Mouse (Mus musculus): ENCODE results near the gene Plxna3. TPM values are rescaled to one million over a fixed set of nuclear protein-coding genes. Genes with fewer than 3 reads are reported as not detected.
A peak's percentile ranks its signal among the peaks of the same experiment; 100 is the strongest.
"Not testable (repeated sequence)": the region's sequence is repeated elsewhere in the genome, so short reads cannot be mapped to it uniquely, and the experiment has no call there.

Plxna3 gene
- polyA plus RNA-seq, 1 experiment from 2014 or later: 25.3 TPM

- Histone ChIP-seq H3K4me1 (0 out of 2 replicates have a peak, but pooled peaks cover 4% of the 10 kb centered on the region), H3K9ac (peak within 1 kb of the TSS; percentile 79), H3K27me3 (no peaks in the 10 kb centered on the region; the same call in 1 of the 2 replicates), H3K9me3 (no peaks in the 10 kb centered on the region), H3K27ac (peak within 1 kb of the TSS; percentile 61; the same call in 1 of the 2 replicates), H3K36me3 (peaks cover 41% of the 10 kb centered on the region), H3K4me2 (replicated peaks) (peak within 1 kb of the TSS; percentile 71), H3K4me3 (peak within 1 kb of the TSS; percentile 63)
- WGBS: 18% methylated on average over 58 of the region's 59 CpGs
- ATAC-seq (ENCODE audit: low FRiP score, low read depth): peak; percentile 97
Measured at GRCm38 (mm10) chrX:74312540-74313464, 16.1 kb upstream of the Plxna3 start, which contains the start of gene Fam50a. Gene Fam50a, plus strand, starts transcription at chrX:74313033.

GRCm38 (mm10) chrX:74329215-74329671, 377 bp downstream of the Plxna3 start:
- Histone ChIP-seq H3K36me3 (peaks cover 8% of the 10 kb centered on the region; the same call in 1 of the 2 replicates), H3K9me3 (no peaks in the 10 kb centered on the region), H3K27ac (no peak overlapping the region; the same call in 1 of the 2 replicates), H3K4me2 (replicated peaks) (peak overlapping the region; percentile 73), H3K9ac (peak overlapping the region; percentile 70), H3K4me1 (peaks cover 16% of the 10 kb centered on the region), H3K4me3 (peak overlapping the region; percentile 51), H3K27me3 (no peaks in the 10 kb centered on the region)
- WGBS: 33% methylated on average over 10 of the region's 10 CpGs
- ATAC-seq (ENCODE audit: low FRiP score, low read depth): peak; percentile 20

GRCm38 (mm10) chrX:74330166-74330930, 1.5 kb downstream of the Plxna3 start:
- Histone ChIP-seq H3K4me2 (replicated peaks) (peak overlapping the region; percentile 73), H3K27ac (peak overlapping the region; percentile 33; the same call in 1 of the 2 replicates), H3K9ac (peak overlapping the region; percentile 70), H3K36me3 (peaks cover 18% of the 10 kb centered on the region), H3K4me3 (peak overlapping the region; percentile 51), H3K4me1 (peaks cover 16% of the 10 kb centered on the region), H3K27me3 (no peaks in the 10 kb centered on the region), H3K9me3 (no peaks in the 10 kb centered on the region)
- ATAC-seq (ENCODE audit: low FRiP score, low read depth): no peak
- 55% methylated on average over 2 of the region's 2 CpGs for WGBS

- Histone ChIP-seq H3K27me3 (no peaks in the 10 kb centered on the region), H3K4me3 (peak overlapping the region; percentile 51), H3K27ac (peak overlapping the region; percentile 58; the same call in 1 of the 2 replicates), H3K4me2 (replicated peaks) (peak overlapping the region; percentile 67), H3K4me1 (no peaks in the 10 kb centered on the region), H3K36me3 (no peaks in the 10 kb centered on the region), H3K9ac (peak overlapping the region; percentile 75), H3K9me3 (no peaks in the 10 kb centered on the region)
- peak; percentile 36 for ATAC-seq (ENCODE audit: low FRiP score, low read depth)
- WGBS: 25% methylated on average over 13 of the region's 13 CpGs
Measured at GRCm38 (mm10) chrX:74352645-74353466, 24.0 kb downstream of the Plxna3 start.

GRCm38 (mm10) chrX:74353467-74353770, 24.6 kb downstream of the Plxna3 start, which contains the start of gene Lage3:
Gene Lage3, minus strand, starts transcription at chrX:74353618.
- Histone ChIP-seq H3K4me1 (no peaks in the 10 kb centered on the region), H3K4me3 (peak within 1 kb of the TSS; percentile 51), H3K27me3 (no peaks in the 10 kb centered on the region), H3K4me2 (replicated peaks) (peak within 1 kb of the TSS; percentile 67), H3K36me3 (no peaks in the 10 kb centered on the region), H3K27ac (peak within 1 kb of the TSS; percentile 58; the same call in 1 of the 2 replicates), H3K9me3 (no peaks in the 10 kb centered on the region), H3K9ac (peak within 1 kb of the TSS; percentile 75)
- ATAC-seq (ENCODE audit: low FRiP score, low read depth): peak; percentile 83; the same call in 1 of the 2 replicates
- 32% methylated on average over 15 of the region's 22 CpGs for WGBS

GRCm38 (mm10) chrX:74357069-74357468, 28.2 kb downstream of the Plxna3 start:
- not testable (repeated sequence) for H3K4me1 ChIP-seq; H3K9me3 ChIP-seq; ATAC-seq (ENCODE audit: low FRiP score, low read depth); H3K4me3 ChIP-seq; H3K36me3 ChIP-seq; H3K27ac ChIP-seq; H3K4me2 ChIP-seq (replicated peaks); H3K27me3 ChIP-seq; H3K9ac ChIP-seq
- 82% methylated on average over 3 of the region's 3 CpGs for WGBS

- no peaks in the 10 kb centered on the region for H3K27me3 ChIP-seq
- 42% methylated on average over 11 of the region's 11 CpGs for WGBS
- no peaks in the 10 kb centered on the region for H3K4me1 ChIP-seq
- H3K27ac ChIP-seq: no peak overlapping the region
- no peak overlapping the region for H3K4me2 ChIP-seq (replicated peaks)
- no peaks in the 10 kb centered on the region for H3K36me3 ChIP-seq
- H3K9me3 ChIP-seq: no peaks in the 10 kb centered on the region
- no peak overlapping the region for H3K4me3 ChIP-seq
- H3K9ac ChIP-seq: no peak overlapping the region
- no peak for ATAC-seq (ENCODE audit: low FRiP score, low read depth)
Measured at GRCm38 (mm10) chrX:74359171-74359570, 30.3 kb downstream of the Plxna3 start.

GRCm38 (mm10) chrX:74367512-74367911, 38.6 kb downstream of the Plxna3 start:
- H3K4me3 ChIP-seq: peak overlapping the region; percentile 61
- no peaks in the 10 kb centered on the region for H3K27me3 ChIP-seq
- H3K4me2 ChIP-seq (replicated peaks): peak overlapping the region; percentile 70
- peaks cover 12% of the 10 kb centered on the region; the same call in 1 of the 2 replicates for H3K36me3 ChIP-seq
- no peaks in the 10 kb centered on the region for H3K9me3 ChIP-seq
- peaks cover 11% of the 10 kb centered on the region for H3K4me1 ChIP-seq
- H3K27ac ChIP-seq: no peak overlapping the region
- H3K9ac ChIP-seq: peak overlapping the region; percentile 81
- ATAC-seq (ENCODE audit: low FRiP score, low read depth): no peak
- 64% methylated on average over 10 of the region's 10 CpGs for WGBS

- ATAC-seq (ENCODE audit: low FRiP score, low read depth): peak; percentile 75
- WGBS: 23% methylated on average over 31 of the region's 49 CpGs
- H3K9ac ChIP-seq: peak overlapping the region; percentile 81
- H3K27me3 ChIP-seq: no peaks in the 10 kb centered on the region
- peak overlapping the region; percentile 75 for H3K27ac ChIP-seq
- H3K4me2 ChIP-seq (replicated peaks): peak overlapping the region; percentile 70
- H3K4me1 ChIP-seq: peaks cover 12% of the 10 kb centered on the region
- H3K9me3 ChIP-seq: no peaks in the 10 kb centered on the region
- H3K4me3 ChIP-seq: peak overlapping the region; percentile 61
- peaks cover 12% of the 10 kb centered on the region; the same call in 1 of the 2 replicates for H3K36me3 ChIP-seq
Measured at GRCm38 (mm10) chrX:74368209-74368909, 39.5 kb downstream of the Plxna3 start.

GRCm38 (mm10) chrX:74372888-74373549, 44.2 kb downstream of the Plxna3 start, which contains the start of the genes Ubl4a and Slc10a3:
Gene Ubl4a, minus strand, starts transcription at chrX:74373218.
Gene Slc10a3, minus strand, starts transcription at chrX:74373349.
- H3K4me3 ChIP-seq: peak within 1 kb of the TSS; percentile 48
- peak within 1 kb of the TSS; percentile 66 for H3K9ac ChIP-seq
- ATAC-seq (ENCODE audit: low FRiP score, low read depth): peak; percentile 94
- peaks cover 6% of the 10 kb centered on the region; the same call in 1 of the 2 replicates for H3K4me1 ChIP-seq
- H3K27ac ChIP-seq: no peak within 1 kb of the TSS
- H3K9me3 ChIP-seq: no peaks in the 10 kb centered on the region
- peak within 1 kb of the TSS; percentile 64 for H3K4me2 ChIP-seq (replicated peaks)
- H3K27me3 ChIP-seq: no peaks in the 10 kb centered on the region
- WGBS: 21% methylated on average over 32 of the region's 32 CpGs
- peaks cover 9% of the 10 kb centered on the region; the same call in 1 of the 2 replicates for H3K36me3 ChIP-seq
